Mouse (Mus musculus) heart, adult 2 months (tissue): ENCODE data around the gene Rgl1.
A peak's percentile ranks its signal among the peaks of the same experiment; 100 is the strongest.

Experiments used
- CTCF ChIP-seq: fragments of 200-600 bp; IDR thresholded peaks from 2 replicates; pipeline ENCODE4 v1.8.1; 2022; ENCODE audit warnings: antibody characterized with exemption, mild to moderate bottlenecking, moderate library complexity
- EP300 ChIP-seq: fragments of 200-500 bp; IDR thresholded peaks from 2 replicates; pipeline ENCODE4 v1.6.1; 2011; ENCODE audit warnings: low read depth, low read length, control low read depth; ENCODE audit not compliant: insufficient read depth

GRCm38 (mm10) chr1:152526154-152526553, 240.0 kb downstream of the Rgl1 start:
- TF ChIP-seq CTCF (no peak), EP300 (0 out of 2 replicates have a peak, but pooled peaks have one; percentile 51)
